8 mouse cellular contexts compared by ENCODE assay signal in genomic region chr13:21173072-21173471, GRCm38 (mm10). TPM values are rescaled to one million over a fixed set of nuclear protein-coding genes. Genes with fewer than 3 reads are reported as not detected.
DNase-seq lines count a peak whose midpoint lies in the region; ATAC-seq and TF ChIP-seq lines count a peak whose summit lies in the region.

No protein-coding gene starts in this region.

- 10% methylated on average over 11 of the region's 11 CpGs for WGBS in thymus, adult 2 months
- WGBS in limb, embryonic 13.5 days, result under 1% methylated on average over 11 of the region's 11 CpGs
- WGBS in midbrain, embryonic 15.5 days, result under 1% methylated on average over 11 of the region's 11 CpGs

- H3K27ac ChIP-seq in thymus, adult 2 months (ENCODE audit: control insufficient read depth, insufficient read depth, low read length), result no peak overlapping the region
- peak overlapping the region; percentile 69 for H3K27ac ChIP-seq in limb, embryonic 13.5 days
- H3K27ac ChIP-seq in midbrain, embryonic 15.5 days, result 0 out of 2 replicates have a peak overlapping the region, but pooled peaks have one; percentile 42

- H3K9ac ChIP-seq in limb, embryonic 13.5 days, result peak overlapping the region; percentile 50
- 0 out of 2 replicates have a peak overlapping the region, but pooled peaks have one; percentile 8 for H3K9ac ChIP-seq in midbrain, embryonic 15.5 days

- H3K4me1 ChIP-seq in thymus, adult 2 months (replicated peaks; ENCODE audit: control insufficient read depth, insufficient read depth, low read length), result peaks cover 7% of the 10 kb centered on the region
- peaks cover 18% of the 10 kb centered on the region for H3K4me1 ChIP-seq in limb, embryonic 13.5 days
- H3K4me1 ChIP-seq in midbrain, embryonic 15.5 days, result peaks cover 26% of the 10 kb centered on the region

- no peak for TF ChIP-seq CTCF in thymus, adult 2 months (IDR thresholded peaks at IDR 0.05; ENCODE audit: borderline replicate concordance, control insufficient read depth, extremely low read depth, insufficient read depth, low read length, poor library complexity)

- no peaks in the 10 kb centered on the region for H3K9me3 ChIP-seq in limb, embryonic 13.5 days
- H3K9me3 ChIP-seq in midbrain, embryonic 15.5 days, result no peaks in the 10 kb centered on the region

- DNase-seq in thymus, adult 2 months, result peak; percentile 14
- no peak for DNase-seq in thymus, postnatal 25 days
- peak; percentile 68 for DNase-seq in embryo, embryonic 11.5 days (ENCODE audit: low read depth, low spot score)
- peak; percentile 84 to 92 for DNase-seq in gastrocnemius, postnatal 4 days (ENCODE audit: low spot score in 2 of 2)
- peak; percentile 85 for DNase-seq in kidney, adult 11 months
- DNase-seq in testis, postnatal 10 days (ENCODE audit: low spot score), result peak; percentile 95

- peak overlapping the region; percentile 69 for H3K4me2 ChIP-seq in limb, embryonic 13.5 days (replicated peaks)
- H3K4me2 ChIP-seq in midbrain, embryonic 15.5 days, result peak overlapping the region; percentile 87

- no peak for TF ChIP-seq POLR2A in thymus, adult 2 months (IDR thresholded peaks at IDR 0.05; ENCODE audit: control insufficient read depth, extremely low read depth, insufficient read depth, low read length, poor library complexity)

- H3K36me3 ChIP-seq in thymus, adult 2 months (ENCODE audit: control insufficient read depth, insufficient read depth, low read length), result no peaks in the 10 kb centered on the region
- H3K36me3 ChIP-seq in limb, embryonic 13.5 days, result no peaks in the 10 kb centered on the region
- H3K36me3 ChIP-seq in midbrain, embryonic 15.5 days (replicated peaks), result no peaks in the 10 kb centered on the region

- peak; percentile 70 for ATAC-seq in limb, embryonic 13.5 days (ENCODE audit: low FRiP score, low read depth)
- ATAC-seq in midbrain, embryonic 15.5 days (replicated peaks), result 0 out of 2 replicates have a peak, but pooled peaks have one; percentile 8

- H3K4me3 ChIP-seq in thymus, adult 2 months (ENCODE audit: control insufficient read depth, insufficient read depth, low read length), result no peak overlapping the region
- H3K4me3 ChIP-seq in limb, embryonic 13.5 days, result peak overlapping the region; percentile 62
- H3K4me3 ChIP-seq in midbrain, embryonic 15.5 days, result peak overlapping the region; percentile 62

- no peaks in the 10 kb centered on the region for H3K27me3 ChIP-seq in thymus, adult 2 months (ENCODE audit: control insufficient read depth, insufficient read depth, low read length)
- H3K27me3 ChIP-seq in limb, embryonic 13.5 days, result no peaks in the 10 kb centered on the region
- H3K27me3 ChIP-seq in midbrain, embryonic 15.5 days (replicated peaks), result no peaks in the 10 kb centered on the region

RNA-seq across cellular contexts. Expression of gene Trim27, which starts 6.2 kb away (rescaled TPM):
- polyA plus RNA-seq in thymus, adult 2 months (2012; rRNA removed), result 131 and 200 TPM in 2 replicates
- total RNA-seq in gastrocnemius, postnatal 4 days (2021), result 10 to 100 TPM; 46.7 to 48.8 TPM
- polyA plus RNA-seq in limb, embryonic 13.5 days (2015; fragmentation: Nextera tagmentation; extraction: Ambion mirVana), result 139 and 140 TPM in 2 replicates
- polyA plus RNA-seq in midbrain, embryonic 15.5 days (2015; fragmentation: Nextera tagmentation; extraction: Ambion mirVana), result 81.0 and 89.9 TPM in 2 replicates

RNA-seq across cellular contexts. Expression of gene Olfr1368, which starts 27.4 kb away (rescaled TPM):
- polyA plus RNA-seq in thymus, adult 2 months (2012; rRNA removed), result not detected in 2 replicates
- total RNA-seq in gastrocnemius, postnatal 4 days (2021), result not detected
- not detected in 2 replicates for polyA plus RNA-seq in limb, embryonic 13.5 days (2015; fragmentation: Nextera tagmentation; extraction: Ambion mirVana)
- polyA plus RNA-seq in midbrain, embryonic 15.5 days (2015; fragmentation: Nextera tagmentation; extraction: Ambion mirVana), result not detected in 2 replicates

RNA-seq across cellular contexts. Expression of gene Olfr263, which starts 43.6 kb away (rescaled TPM):
- polyA plus RNA-seq in thymus, adult 2 months (2012; rRNA removed), result not detected in 2 replicates
- not detected for total RNA-seq in gastrocnemius, postnatal 4 days (2021)
- polyA plus RNA-seq in limb, embryonic 13.5 days (2015; fragmentation: Nextera tagmentation; extraction: Ambion mirVana), result not detected in 2 replicates
- polyA plus RNA-seq in midbrain, embryonic 15.5 days (2015; fragmentation: Nextera tagmentation; extraction: Ambion mirVana), result not detected in 2 replicates
